Mouse (Mus musculus) neural tube, embryonic 13.5 days (tissue): ENCODE data around the gene Camk2g. TPM values are rescaled to one million over a fixed set of nuclear protein-coding genes. Genes with fewer than 3 reads are reported as not detected.
A peak's percentile ranks its signal among the peaks of the same experiment; 100 is the strongest.

Source experiments
- ATAC-seq: fragments of 200-750 bp; cut with Nextera tagmentation; 2 replicates; pipeline ENCODE4 v1.8.0; 2017; ENCODE audit warnings: low read depth, mild to moderate bottlenecking, moderate TSS enrichment, moderate library complexity
- H3K27ac ChIP-seq: fragments of 300-500 bp; sonication (generic); replicated peaks from 2 replicates; pipeline ENCODE4 v1.5.1; 2015; ENCODE audit warnings: moderate library complexity, mild to moderate bottlenecking, inconsistent platforms
- H3K27me3 ChIP-seq: fragments of 300-500 bp; sonication (generic); 2 replicates; pipeline ENCODE4 v1.6.1; 2015; ENCODE audit warnings: mild to moderate bottlenecking, inconsistent platforms
- H3K36me3 ChIP-seq: fragments of 300-500 bp; sonication (generic); 2 replicates; pipeline ENCODE4 v1.6.1; 2015; ENCODE audit warnings: mild to moderate bottlenecking, inconsistent platforms
- H3K4me1 ChIP-seq: fragments of 300-500 bp; sonication (generic); replicated peaks from 2 replicates; pipeline ENCODE4 v1.6.1; 2015; ENCODE audit warnings: inconsistent platforms
- H3K4me2 ChIP-seq: fragments of 300-500 bp; sonication (generic); 2 replicates; pipeline ENCODE4 v1.6.1; 2015; ENCODE audit warnings: inconsistent platforms, mild to moderate bottlenecking, moderate library complexity
- H3K4me3 ChIP-seq: fragments of 300-500 bp; sonication (generic); 2 replicates; pipeline ENCODE4 v1.5.1; 2015; ENCODE audit warnings: mild to moderate bottlenecking, inconsistent platforms
- H3K9ac ChIP-seq: fragments of 300-500 bp; sonication (generic); 2 replicates; pipeline ENCODE4 v1.6.1; 2015; ENCODE audit warnings: moderate library complexity, mild to moderate bottlenecking, inconsistent platforms
- H3K9me3 ChIP-seq: fragments of 300-500 bp; sonication (generic); 2 replicates; pipeline ENCODE4 v1.6.1; 2016; ENCODE audit warnings: inconsistent platforms
- WGBS: fragments of 180-500 bp; shearing (Covaris S2); methylation state at CpG from one replicate; pipeline ENCODE4 v1.1.7; 2015; 5-methylcytosine and 5-hydroxymethylcytosine counted together
- polyA plus RNA-seq: library from polyadenylated mRNA; unstranded; fragments of >200 nt; fragmentation: Nextera tagmentation; extraction: Ambion mirVana; gene quantifications from 2 replicates; pipeline ENCODE4 v1.2.1, GENCODE M21; 2015

The Camk2g gene
- polyA plus RNA-seq, 1 experiment from 2014 or later, result 155 TPM

DNA sequence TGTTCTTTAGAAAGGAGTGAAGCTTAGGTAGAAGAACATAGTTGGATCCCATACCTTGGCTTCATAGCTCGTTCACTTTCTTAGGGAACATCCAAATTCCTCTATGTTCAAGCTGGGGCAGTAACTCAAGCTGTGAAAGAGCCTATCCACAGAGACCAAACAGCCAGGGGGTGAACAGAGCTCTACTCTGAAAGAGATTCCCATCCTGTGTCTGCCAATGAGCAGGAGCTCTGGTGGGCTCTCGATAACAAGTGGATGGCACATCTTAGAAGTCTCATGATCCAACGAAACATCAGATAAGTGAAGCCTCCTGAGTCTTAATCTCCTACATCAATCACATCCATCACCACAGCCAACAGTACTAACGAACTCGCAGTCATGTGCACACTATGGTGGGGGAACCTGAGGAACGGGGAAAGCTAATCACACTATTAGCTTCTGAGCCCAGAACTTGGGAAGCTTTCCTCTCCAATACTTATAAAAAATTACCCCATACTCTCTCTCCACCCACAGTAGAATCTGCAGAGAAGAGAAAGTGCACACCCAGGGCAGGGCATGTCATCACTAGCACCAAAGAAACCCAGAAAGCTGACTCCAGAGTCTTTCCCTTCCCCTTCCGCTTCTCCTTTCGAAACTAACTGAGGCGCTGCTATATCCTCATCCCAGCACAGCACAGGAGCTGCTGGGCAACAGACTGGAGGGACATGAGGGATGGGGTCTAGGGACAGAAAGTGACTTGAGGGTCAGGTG lies 62.9 kb downstream of the Camk2g start:
- no peak overlapping the region for H3K4me3 ChIP-seq
- no peak overlapping the region for H3K4me2 ChIP-seq
- no peaks in the 10 kb centered on the region for H3K27me3 ChIP-seq
- no peaks in the 10 kb centered on the region for H3K9me3 ChIP-seq
- peaks cover 65% of the 10 kb centered on the region for H3K36me3 ChIP-seq
- WGBS, result 91% methylated on average over 9 of the region's 9 CpGs
- peaks cover 26% of the 10 kb centered on the region for H3K4me1 ChIP-seq
- no peak for ATAC-seq
- no peak overlapping the region for H3K27ac ChIP-seq
- H3K9ac ChIP-seq, result no peak overlapping the region

DNA sequence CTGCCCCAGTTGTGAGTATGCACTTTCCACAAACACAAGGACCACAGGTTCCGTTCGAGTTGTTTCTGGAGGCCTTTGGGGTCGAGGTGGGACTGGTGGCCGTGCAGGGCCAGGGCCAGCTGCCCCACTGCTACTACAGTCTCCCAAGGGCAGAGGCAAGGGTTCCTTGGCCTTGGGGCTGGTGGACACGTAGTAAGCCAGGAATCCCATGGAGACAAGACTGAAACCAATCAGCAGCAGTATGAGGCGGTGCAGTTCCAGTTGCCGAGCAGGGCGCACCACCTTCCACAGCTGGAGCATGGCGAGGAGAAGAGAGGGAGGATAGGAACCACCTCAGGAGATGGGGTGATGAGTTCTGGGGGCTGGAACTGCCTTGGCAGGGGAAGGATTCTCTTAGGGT lies 64.0 kb downstream of the Camk2g start:
- no peak for ATAC-seq
- Histone ChIP-seq H3K4me1 (peaks cover 20% of the 10 kb centered on the region), H3K4me2 (no peak overlapping the region), H3K4me3 (no peak overlapping the region), H3K9ac (no peak overlapping the region), H3K27ac (no peak overlapping the region), H3K9me3 (no peaks in the 10 kb centered on the region), H3K27me3 (no peaks in the 10 kb centered on the region), H3K36me3 (peaks cover 67% of the 10 kb centered on the region)
- 94% methylated on average over 9 of the region's 9 CpGs for WGBS

GRCm38 (mm10) chr14:20725660-20726339 lies 68.1 kb downstream of the Camk2g start:
- Histone ChIP-seq H3K27me3 (no peaks in the 10 kb centered on the region), H3K4me1 (no peaks in the 10 kb centered on the region), H3K27ac (no peak overlapping the region), H3K4me2 (no peak overlapping the region), H3K4me3 (no peak overlapping the region), H3K9ac (no peak overlapping the region), H3K36me3 (peaks cover 97% of the 10 kb centered on the region), H3K9me3 (no peaks in the 10 kb centered on the region)
- no peak for ATAC-seq
- WGBS, result 71% methylated on average over 6 of the region's 6 CpGs

- no peaks in the 10 kb centered on the region for H3K9me3 ChIP-seq
- H3K4me1 ChIP-seq, result no peaks in the 10 kb centered on the region
- H3K27me3 ChIP-seq, result no peaks in the 10 kb centered on the region
- WGBS, result 27% methylated on average over 5 of the region's 5 CpGs
- H3K36me3 ChIP-seq, result peaks cover 97% of the 10 kb centered on the region
- no peak overlapping the region for H3K27ac ChIP-seq
- no peak overlapping the region for H3K4me3 ChIP-seq
- H3K4me2 ChIP-seq, result no peak overlapping the region
- H3K9ac ChIP-seq, result no peak overlapping the region
- ATAC-seq, result 0 out of 2 replicates have a peak, but pooled peaks have one; percentile 25
Measured at GRCm38 (mm10) chr14:20724043-20724442, 69.8 kb downstream of the Camk2g start.

- no peak for ATAC-seq
- Histone ChIP-seq H3K4me1 (no peaks in the 10 kb centered on the region), H3K9me3 (no peaks in the 10 kb centered on the region), H3K4me3 (no peak overlapping the region), H3K36me3 (peaks cover 98% of the 10 kb centered on the region), H3K4me2 (no peak overlapping the region), H3K27me3 (no peaks in the 10 kb centered on the region), H3K9ac (no peak overlapping the region), H3K27ac (no peak overlapping the region)
- 92% methylated on average over 12 of the region's 12 CpGs for WGBS
Measured at GRCm38 (mm10) chr14:20723006-20723405, 70.9 kb downstream of the Camk2g start.

DNA sequence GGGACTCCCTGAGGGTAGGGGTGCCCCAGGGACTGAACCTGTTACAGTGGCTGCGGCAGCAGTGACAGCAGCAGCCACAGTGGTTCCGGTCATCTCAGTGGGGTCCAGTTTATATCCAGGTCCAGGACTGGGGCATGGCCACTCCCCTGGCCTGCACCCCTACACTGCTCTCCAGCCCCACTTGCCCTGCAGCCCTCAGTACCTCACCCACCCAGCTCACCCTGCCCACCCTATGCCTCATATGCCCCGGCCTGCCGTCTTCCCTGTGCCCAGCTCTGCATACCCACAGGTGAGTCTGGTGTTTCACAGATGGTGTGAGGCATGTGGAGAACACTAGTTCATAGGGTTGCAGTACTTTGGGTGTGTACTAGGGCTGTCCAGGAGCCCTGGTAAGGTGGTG lies 72.5 kb downstream of the Camk2g start:
- Histone ChIP-seq H3K27ac (no peak overlapping the region), H3K9me3 (no peaks in the 10 kb centered on the region), H3K36me3 (peaks cover 99% of the 10 kb centered on the region), H3K27me3 (no peaks in the 10 kb centered on the region), H3K4me1 (no peaks in the 10 kb centered on the region), H3K4me2 (no peak overlapping the region), H3K4me3 (no peak overlapping the region), H3K9ac (no peak overlapping the region)
- WGBS, result 93% methylated on average over 4 of the region's 4 CpGs
- no peak for ATAC-seq

GRCm38 (mm10) chr14:20719767-20720166 lies 74.1 kb downstream of the Camk2g start:
- ATAC-seq, result no peak
- H3K4me3 ChIP-seq, result no peak overlapping the region
- H3K9ac ChIP-seq, result no peak overlapping the region
- WGBS, result 92% methylated on average over 12 of the region's 12 CpGs
- no peaks in the 10 kb centered on the region for H3K9me3 ChIP-seq
- H3K27me3 ChIP-seq, result no peaks in the 10 kb centered on the region
- no peaks in the 10 kb centered on the region for H3K4me1 ChIP-seq
- peaks cover 99% of the 10 kb centered on the region for H3K36me3 ChIP-seq
- H3K4me2 ChIP-seq, result no peak overlapping the region
- H3K27ac ChIP-seq, result no peak overlapping the region

GRCm38 (mm10) chr14:20718443-20718842 lies 75.4 kb downstream of the Camk2g start:
- no peaks in the 10 kb centered on the region for H3K27me3 ChIP-seq
- WGBS, result 92% methylated on average over 10 of the region's 10 CpGs
- ATAC-seq, result no peak
- H3K4me1 ChIP-seq, result no peaks in the 10 kb centered on the region
- peaks cover 100% of the 10 kb centered on the region for H3K36me3 ChIP-seq
- H3K4me2 ChIP-seq, result no peak overlapping the region
- no peak overlapping the region for H3K27ac ChIP-seq
- H3K4me3 ChIP-seq, result no peak overlapping the region
- H3K9me3 ChIP-seq, result no peaks in the 10 kb centered on the region
- no peak overlapping the region for H3K9ac ChIP-seq

DNA sequence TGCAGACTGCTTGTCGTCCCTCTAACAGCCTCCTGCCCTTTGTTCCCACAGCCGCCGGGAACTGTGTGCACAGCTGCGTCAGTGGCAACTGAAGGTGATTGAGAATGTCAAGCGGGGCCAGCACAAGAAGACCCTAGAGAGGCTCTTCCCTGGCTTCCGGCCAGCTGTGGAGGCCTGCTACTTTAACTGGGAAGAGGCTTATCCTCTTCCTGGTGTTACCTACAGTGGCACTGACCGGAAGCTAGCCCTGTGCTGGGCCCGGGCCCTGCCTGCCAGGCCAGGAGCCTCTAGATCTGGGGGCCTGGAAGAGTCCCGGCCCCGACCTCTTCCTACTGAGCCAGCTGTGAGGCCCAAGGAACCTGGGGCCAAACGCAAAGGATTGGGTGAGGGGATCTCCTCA lies 80.1 kb downstream of the Camk2g start:
- Histone ChIP-seq H3K9ac (no peak overlapping the region), H3K4me1 (peaks cover 13% of the 10 kb centered on the region), H3K27ac (no peak overlapping the region), H3K4me2 (no peak overlapping the region), H3K27me3 (no peaks in the 10 kb centered on the region), H3K36me3 (peaks cover 91% of the 10 kb centered on the region), H3K9me3 (no peaks in the 10 kb centered on the region), H3K4me3 (no peak overlapping the region)
- WGBS, result 76% methylated on average over 11 of the region's 11 CpGs
- 0 out of 2 replicates have a peak, but pooled peaks have one; percentile 20 for ATAC-seq

GRCm38 (mm10) chr14:20708239-20708638 lies 85.6 kb downstream of the Camk2g start:
- Histone ChIP-seq H3K9ac (peak overlapping the region; percentile 99), H3K4me2 (peak overlapping the region; percentile 83), H3K36me3 (peaks cover 52% of the 10 kb centered on the region), H3K4me3 (peak overlapping the region; percentile 100), H3K9me3 (no peaks in the 10 kb centered on the region), H3K27ac (peak overlapping the region; percentile 87), H3K4me1 (peaks cover 36% of the 10 kb centered on the region), H3K27me3 (no peaks in the 10 kb centered on the region)
- 11% methylated on average over 10 of the region's 10 CpGs for WGBS
- ATAC-seq, result no peak

- Histone ChIP-seq H3K27ac (peak within 1 kb of the TSS; percentile 87), H3K4me1 (peaks cover 36% of the 10 kb centered on the region), H3K27me3 (no peaks in the 10 kb centered on the region), H3K9me3 (no peaks in the 10 kb centered on the region), H3K9ac (peak within 1 kb of the TSS; percentile 99), H3K4me3 (peak within 1 kb of the TSS; percentile 100), H3K36me3 (peaks cover 45% of the 10 kb centered on the region), H3K4me2 (peak within 1 kb of the TSS; percentile 83)
- peak; percentile 95 for ATAC-seq
- under 1% methylated on average over 79 of the region's 80 CpGs for WGBS
Measured at GRCm38 (mm10) chr14:20707201-20708190, 86.4 kb downstream of the Camk2g start, which contains the start of gene Zswim8. Zswim8 (plus strand) TSS chr14:20707552.
